Mouse (Mus musculus) hindlimb bud, embryonic 11.5 days (tissue): Measurements from ENCODE around the gene Rapgef4.
A peak's percentile ranks its signal among the peaks of the same experiment; 100 is the strongest.

ENCODE experiments used
- DNase-seq: peaks from one replicate; pipeline ENCODE4 v3.0.0-alpha.2; 2012; ENCODE audit warnings: low read depth, low spot score; ENCODE audit errors: extremely low spot score

The Rapgef4 gene

GRCm38 (mm10) chr2:72145281-72145875 lies 164.3 kb downstream of the Rapgef4 start:
- no peak for DNase-seq

GRCm38 (mm10) chr2:72146061-72146460 lies 165.0 kb downstream of the Rapgef4 start:
- no peak for DNase-seq

- no peak for DNase-seq
Measured at GRCm38 (mm10) chr2:72147246-72147645, 166.2 kb downstream of the Rapgef4 start.

GRCm38 (mm10) chr2:72147695-72148094 lies 166.7 kb downstream of the Rapgef4 start:
- no peak for DNase-seq

DNA sequence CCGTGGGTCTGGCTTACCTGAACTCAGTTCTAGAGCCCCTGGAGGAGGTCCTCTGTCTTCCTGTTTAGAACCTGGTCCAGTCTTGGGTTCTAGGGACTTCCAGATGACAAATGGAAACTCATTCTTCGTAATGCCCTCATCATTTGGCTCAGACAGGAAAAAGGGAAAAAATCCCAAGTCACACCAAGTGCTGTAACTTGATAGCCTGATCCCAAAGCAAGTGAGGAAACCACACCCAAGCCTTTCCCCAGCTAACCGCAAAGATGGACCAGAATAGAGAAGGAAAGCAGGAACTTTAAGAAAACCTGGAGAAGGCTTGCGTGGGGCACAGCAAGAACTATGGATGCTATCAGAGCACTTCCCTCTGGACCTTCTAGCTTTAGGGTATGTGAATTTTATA lies 167.6 kb downstream of the Rapgef4 start:
- no peak for DNase-seq

DNA sequence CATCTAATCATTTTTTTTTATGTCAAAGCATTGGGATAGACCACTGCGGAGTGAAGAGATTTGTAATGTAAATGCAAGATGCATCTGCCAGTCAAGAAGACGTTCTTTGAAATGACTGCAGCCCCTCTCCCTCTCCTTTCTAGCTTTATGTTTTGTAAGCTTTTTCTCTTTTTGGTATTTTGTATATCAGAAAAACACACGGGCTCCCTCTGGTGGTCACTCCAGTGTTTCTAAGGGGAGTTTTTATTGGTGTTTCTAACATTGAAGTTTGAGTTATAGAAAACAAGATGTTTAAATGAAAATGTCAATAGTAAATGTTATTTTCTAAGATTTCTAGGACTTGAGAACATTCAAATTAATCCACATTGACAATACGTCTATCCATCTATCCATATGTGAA lies 168.0 kb downstream of the Rapgef4 start:
- peak; percentile 47 for DNase-seq

- DNase-seq, result no peak
Measured at GRCm38 (mm10) chr2:72151792-72152554, 170.9 kb downstream of the Rapgef4 start.

DNA sequence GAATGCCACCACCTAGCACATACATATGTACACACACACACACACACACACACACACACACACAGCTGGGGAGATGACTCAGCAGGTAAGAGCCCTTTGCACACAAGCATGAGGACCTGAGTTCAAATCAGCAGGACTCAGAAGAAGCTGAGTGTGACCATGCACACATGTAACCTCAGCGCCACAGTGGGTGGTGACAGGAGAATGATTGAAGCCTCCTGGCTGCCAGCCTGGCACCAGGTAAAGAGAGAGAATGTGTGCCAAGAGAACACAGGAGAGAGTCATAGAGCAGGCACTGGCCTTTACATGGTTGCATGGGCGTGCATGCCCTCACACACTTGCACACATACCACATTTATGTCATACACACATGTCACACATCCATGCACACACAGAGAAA lies 171.7 kb downstream of the Rapgef4 start:
- DNase-seq, result no peak

GRCm38 (mm10) chr2:72153851-72154250 lies 172.8 kb downstream of the Rapgef4 start:
- no peak for DNase-seq

- no peak for DNase-seq
Measured at GRCm38 (mm10) chr2:72155102-72155773, 174.2 kb downstream of the Rapgef4 start.

- DNase-seq, result no peak
Measured at GRCm38 (mm10) chr2:72156484-72156883, 175.4 kb downstream of the Rapgef4 start.

- no peak for DNase-seq
Measured at GRCm38 (mm10) chr2:72157561-72157960, 176.5 kb downstream of the Rapgef4 start.

GRCm38 (mm10) chr2:72158045-72158444 lies 177.0 kb downstream of the Rapgef4 start:
- DNase-seq, result no peak

- no peak for DNase-seq
Measured at GRCm38 (mm10) chr2:72158691-72159225, 177.7 kb downstream of the Rapgef4 start.

DNA sequence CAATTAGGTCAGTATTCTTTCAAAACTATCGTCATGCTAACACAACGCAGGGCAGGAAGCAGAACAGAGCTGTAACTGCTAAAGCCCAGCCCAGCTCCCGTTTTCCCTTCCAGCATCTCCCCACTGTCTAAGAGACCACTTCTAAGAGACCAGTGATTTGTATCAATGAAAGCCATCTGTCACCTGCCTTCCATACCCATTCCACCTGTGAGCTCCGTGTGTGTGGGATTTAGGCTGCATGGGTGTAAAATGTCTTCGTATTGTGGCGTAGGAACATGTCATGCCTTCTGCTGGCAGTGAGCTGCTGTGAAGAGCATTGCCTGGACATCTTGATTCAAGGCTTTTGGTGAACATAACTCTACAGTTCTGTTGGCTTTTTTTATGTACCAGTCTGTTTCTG lies 178.2 kb downstream of the Rapgef4 start:
- no peak for DNase-seq

DNA sequence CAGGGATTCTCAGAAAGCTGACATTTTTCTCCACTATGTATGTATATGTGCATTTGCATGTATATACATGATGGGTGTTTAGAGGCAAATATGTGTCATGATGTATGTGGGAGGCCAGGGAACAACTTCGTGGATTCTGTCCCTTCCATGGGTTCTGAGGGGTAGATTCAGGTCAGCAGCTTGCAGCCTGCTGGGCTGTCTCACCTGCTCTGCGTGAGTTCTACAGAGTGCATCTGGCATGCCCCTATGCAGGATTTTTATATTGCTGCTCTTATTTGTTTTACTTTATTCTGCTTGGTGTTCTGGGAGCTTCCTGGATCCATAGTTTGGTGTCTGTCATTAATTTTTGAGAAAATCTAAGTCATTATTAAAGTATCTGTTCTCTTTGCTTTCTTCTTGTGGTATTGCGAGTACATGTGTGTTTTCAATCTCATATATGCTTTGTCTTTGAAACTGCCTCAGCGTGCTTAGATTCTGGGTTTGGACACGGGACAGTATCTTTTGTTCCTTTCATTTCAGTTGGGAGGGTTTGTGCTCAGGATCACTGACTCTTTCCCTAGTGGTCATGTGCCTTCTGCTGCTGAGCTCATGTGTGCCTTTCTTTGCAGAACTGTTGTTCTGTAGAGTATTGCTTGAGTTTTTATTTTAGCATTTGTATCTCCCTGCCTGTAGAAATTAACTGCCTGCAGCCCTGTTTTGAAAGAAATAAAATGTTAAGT lies 184.3 kb downstream of the Rapgef4 start:
- DNase-seq, result no peak

- DNase-seq, result no peak
Measured at GRCm38 (mm10) chr2:72169451-72170100, 188.5 kb downstream of the Rapgef4 start.

DNA sequence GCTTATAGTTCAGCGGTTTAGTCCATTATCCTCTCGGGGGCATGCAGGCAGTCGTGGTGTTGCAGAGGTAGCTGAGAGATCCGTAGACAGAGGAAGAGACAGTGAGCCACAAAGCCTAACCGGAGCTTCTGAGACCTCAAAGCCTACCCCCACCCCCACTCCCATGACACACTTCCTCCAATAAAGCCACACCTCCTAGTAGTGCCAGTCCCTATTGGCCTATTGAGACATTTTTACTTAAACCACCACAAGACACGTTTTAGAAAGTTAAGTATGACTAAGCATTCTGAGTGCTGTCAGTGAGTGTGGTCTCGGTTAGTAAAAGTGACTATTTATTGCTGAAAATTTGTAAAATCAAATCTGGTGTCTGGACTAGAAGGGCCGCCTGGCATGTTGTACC lies 189.5 kb downstream of the Rapgef4 start:
- no peak for DNase-seq

DNA sequence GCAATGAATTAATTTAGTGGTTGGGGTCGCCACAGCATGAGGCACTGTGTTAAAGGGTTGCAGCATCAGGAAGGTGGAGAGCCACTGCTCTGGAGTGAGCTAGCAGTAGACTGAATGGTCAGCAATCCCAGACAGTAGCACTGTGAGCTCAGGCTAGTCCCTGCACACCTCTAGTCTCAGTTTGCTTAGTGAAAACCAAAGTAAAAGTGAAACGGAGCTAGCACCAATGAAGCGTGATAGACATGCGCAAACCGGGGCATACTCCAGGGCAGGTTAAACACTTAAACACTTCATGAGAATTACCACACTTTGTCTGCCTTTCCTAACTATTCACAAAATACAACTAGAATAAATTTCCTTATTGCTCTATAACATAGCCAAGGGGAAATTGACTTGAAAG lies 190.2 kb downstream of the Rapgef4 start:
- DNase-seq, result no peak

DNA sequence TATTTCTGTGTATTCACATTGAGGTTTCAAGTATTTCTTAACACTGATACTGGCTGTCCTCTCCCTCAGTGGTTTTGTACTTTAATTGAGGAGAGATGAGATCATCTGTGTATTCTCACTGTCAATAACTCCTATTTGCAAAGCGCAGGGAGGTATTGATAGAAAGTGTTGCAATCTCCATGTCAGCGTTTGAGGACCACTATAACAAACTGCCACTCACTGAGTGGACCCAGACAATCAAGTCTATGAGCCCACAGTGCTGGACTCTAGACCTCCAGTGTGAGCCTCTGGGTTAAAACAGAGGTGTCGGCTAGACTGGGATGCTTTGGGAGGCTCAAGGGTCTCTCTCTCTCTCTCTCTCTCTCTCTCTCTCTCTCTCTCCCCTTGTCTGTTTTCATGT lies 192.0 kb downstream of the Rapgef4 start:
- DNase-seq, result no peak

DNA sequence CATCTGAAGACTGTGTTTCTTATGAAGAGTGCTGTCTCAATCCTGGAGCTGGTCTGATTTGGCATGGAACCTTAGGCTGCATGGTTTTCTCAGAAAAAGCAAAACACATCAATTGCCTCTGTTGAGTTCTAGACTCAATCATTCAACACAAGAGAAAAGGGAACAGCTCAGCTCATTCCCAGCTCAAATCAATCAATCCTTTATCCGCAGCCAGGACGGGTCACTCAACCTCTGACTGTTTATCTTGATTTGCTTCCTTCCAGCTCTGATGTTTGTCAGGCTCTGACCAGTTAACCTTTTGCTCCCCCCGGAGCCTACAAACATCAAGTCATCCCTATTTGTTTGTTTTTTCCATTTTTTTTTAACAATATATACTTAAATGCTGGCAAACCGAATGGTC lies 192.8 kb downstream of the Rapgef4 start:
- DNase-seq, result no peak
